Mouse (Mus musculus): ENCODE measurements at regions not wholly inside any gene's neighbourhood (a gene's known extent, or its start where the extent isn't known, plus 50 kb on each side); places are given as distances from the start of the nearest gene placed in this dataset.
"Not testable (repeated sequence)": the region's sequence is repeated elsewhere in the genome, so short reads cannot be mapped to it uniquely, and the experiment has no call there.

- H3K36me3 ChIP-seq (ENCODE audit: control insufficient read depth, insufficient read depth, low read length) = no peaks in the 10 kb centered on the region
- no peak overlapping the region for H3K9ac ChIP-seq (ENCODE audit: low read length)
- 53% methylated on average over 5 of the region's 5 CpGs for WGBS
- H3K4me2 ChIP-seq (ENCODE audit: low read depth, low read length, severe bottlenecking) = no peak overlapping the region
- H3K9me3 ChIP-seq (ENCODE audit: control insufficient read depth, low read length) = no peaks in the 10 kb centered on the region
- DNase-seq (ENCODE audit: low spot score) = no peak
- no peaks in the 10 kb centered on the region for H3K27me3 ChIP-seq (ENCODE audit: control insufficient read depth, insufficient read depth, low read length)
- H3K4me1 ChIP-seq (replicated peaks; ENCODE audit: control insufficient read depth, insufficient read depth, low read length) = no peaks in the 10 kb centered on the region
- no peak overlapping the region for H3K4me3 ChIP-seq (ENCODE audit: low read depth, low read length)
- no peak for ATAC-seq (replicated peaks; ENCODE audit: low FRiP score)
- no peak overlapping the region for H3K27ac ChIP-seq (ENCODE audit: low read depth, low read length)
Measured at GRCm38 (mm10) chr2:72648294-72648693, 172.3 kb downstream of the Cdca7 start.

GRCm38 (mm10) chr2:72655864-72656263 is 179.9 kb downstream of the Cdca7 start:
- ATAC-seq (replicated peaks; ENCODE audit: low FRiP score) = no peak
- no peaks in the 10 kb centered on the region for H3K27me3 ChIP-seq (ENCODE audit: control insufficient read depth, insufficient read depth, low read length)
- H3K4me2 ChIP-seq (ENCODE audit: low read depth, low read length, severe bottlenecking) = no peak overlapping the region
- H3K9ac ChIP-seq (ENCODE audit: low read length) = no peak overlapping the region
- no peak overlapping the region for H3K4me3 ChIP-seq (ENCODE audit: low read depth, low read length)
- H3K9me3 ChIP-seq (ENCODE audit: control insufficient read depth, low read length) = no peaks in the 10 kb centered on the region
- H3K27ac ChIP-seq (ENCODE audit: low read depth, low read length) = no peak overlapping the region
- H3K36me3 ChIP-seq (ENCODE audit: control insufficient read depth, insufficient read depth, low read length) = no peaks in the 10 kb centered on the region
- H3K4me1 ChIP-seq (replicated peaks; ENCODE audit: control insufficient read depth, insufficient read depth, low read length) = no peaks in the 10 kb centered on the region
- 74% methylated on average over 9 of the region's 9 CpGs for WGBS
- no peak for DNase-seq (ENCODE audit: low spot score)

- H3K4me1 ChIP-seq (replicated peaks; ENCODE audit: control insufficient read depth, insufficient read depth, low read length) = no peaks in the 10 kb centered on the region
- DNase-seq (ENCODE audit: low spot score) (no peak), ATAC-seq (replicated peaks; ENCODE audit: low FRiP score) (no peak)
- H3K4me2 ChIP-seq (ENCODE audit: low read depth, low read length, severe bottlenecking) = no peak overlapping the region
- no peaks in the 10 kb centered on the region for H3K9me3 ChIP-seq (ENCODE audit: control insufficient read depth, low read length)
- WGBS = 72% methylated on average over 10 of the region's 10 CpGs
- no peak overlapping the region for H3K27ac ChIP-seq (ENCODE audit: low read depth, low read length)
- no peaks in the 10 kb centered on the region for H3K27me3 ChIP-seq (ENCODE audit: control insufficient read depth, insufficient read depth, low read length)
- no peaks in the 10 kb centered on the region for H3K36me3 ChIP-seq (ENCODE audit: control insufficient read depth, insufficient read depth, low read length)
- no peak overlapping the region for H3K4me3 ChIP-seq (ENCODE audit: low read depth, low read length)
- H3K9ac ChIP-seq (ENCODE audit: low read length) = no peak overlapping the region
Measured at GRCm38 (mm10) chr2:72657101-72657920, 181.4 kb downstream of the Cdca7 start.

GRCm38 (mm10) chr2:72662396-72662795 is 186.4 kb downstream of the Cdca7 start:
- Histone ChIP-seq H3K9me3 (ENCODE audit: control insufficient read depth, low read length) (no peaks in the 10 kb centered on the region), H3K4me1 (replicated peaks; ENCODE audit: control insufficient read depth, insufficient read depth, low read length) (no peaks in the 10 kb centered on the region), H3K36me3 (ENCODE audit: control insufficient read depth, insufficient read depth, low read length) (no peaks in the 10 kb centered on the region), H3K4me3 (ENCODE audit: low read depth, low read length) (no peak overlapping the region), H3K27ac (ENCODE audit: low read depth, low read length) (no peak overlapping the region), H3K4me2 (ENCODE audit: low read depth, low read length, severe bottlenecking) (no peak overlapping the region), H3K9ac (ENCODE audit: low read length) (no peak overlapping the region), H3K27me3 (ENCODE audit: control insufficient read depth, insufficient read depth, low read length) (no peaks in the 10 kb centered on the region)
- DNase-seq (ENCODE audit: low spot score) = no peak
- no peak for ATAC-seq (replicated peaks; ENCODE audit: low FRiP score)
- WGBS = 90% methylated on average over 7 of the region's 7 CpGs

GRCm38 (mm10) chr2:72662979-72663780 is 187.2 kb downstream of the Cdca7 start:
- Histone ChIP-seq H3K9me3 (ENCODE audit: control insufficient read depth, low read length) (no peaks in the 10 kb centered on the region), H3K36me3 (ENCODE audit: control insufficient read depth, insufficient read depth, low read length) (no peaks in the 10 kb centered on the region), H3K9ac (ENCODE audit: low read length) (no peak overlapping the region), H3K4me3 (ENCODE audit: low read depth, low read length) (no peak overlapping the region), H3K4me2 (ENCODE audit: low read depth, low read length, severe bottlenecking) (no peak overlapping the region), H3K27ac (ENCODE audit: low read depth, low read length) (no peak overlapping the region), H3K4me1 (replicated peaks; ENCODE audit: control insufficient read depth, insufficient read depth, low read length) (no peaks in the 10 kb centered on the region), H3K27me3 (ENCODE audit: control insufficient read depth, insufficient read depth, low read length) (no peaks in the 10 kb centered on the region)
- DNase-seq (ENCODE audit: low spot score) (no peak), ATAC-seq (replicated peaks; ENCODE audit: low FRiP score) (no peak)
- 76% methylated on average over 8 of the region's 8 CpGs for WGBS

- not testable (repeated sequence) for H3K9me3 ChIP-seq (ENCODE audit: control insufficient read depth, low read length); H3K9ac ChIP-seq (ENCODE audit: low read length); H3K27ac ChIP-seq (ENCODE audit: low read depth, low read length); H3K4me1 ChIP-seq (replicated peaks; ENCODE audit: control insufficient read depth, insufficient read depth, low read length); H3K4me2 ChIP-seq (ENCODE audit: low read depth, low read length, severe bottlenecking); H3K4me3 ChIP-seq (ENCODE audit: low read depth, low read length); H3K27me3 ChIP-seq (ENCODE audit: control insufficient read depth, insufficient read depth, low read length); ATAC-seq (replicated peaks; ENCODE audit: low FRiP score); H3K36me3 ChIP-seq (ENCODE audit: control insufficient read depth, insufficient read depth, low read length); DNase-seq (ENCODE audit: low spot score)
- WGBS = 96% methylated on average over 16 of the region's 16 CpGs
Measured at GRCm38 (mm10) chr2:72667396-72667795, 191.4 kb downstream of the Cdca7 start.

GRCm38 (mm10) chr2:72672908-72673901 is 197.2 kb downstream of the Cdca7 start:
- no peaks in the 10 kb centered on the region for H3K36me3 ChIP-seq (ENCODE audit: control insufficient read depth, insufficient read depth, low read length)
- 30% methylated on average over 13 of the region's 13 CpGs for WGBS
- no peak overlapping the region for H3K4me3 ChIP-seq (ENCODE audit: low read depth, low read length)
- H3K9ac ChIP-seq (ENCODE audit: low read length) = no peak overlapping the region
- no peaks in the 10 kb centered on the region for H3K27me3 ChIP-seq (ENCODE audit: control insufficient read depth, insufficient read depth, low read length)
- no peak overlapping the region for H3K27ac ChIP-seq (ENCODE audit: low read depth, low read length)
- no peaks in the 10 kb centered on the region for H3K9me3 ChIP-seq (ENCODE audit: control insufficient read depth, low read length)
- ATAC-seq (replicated peaks; ENCODE audit: low FRiP score) (no peak; the same call in 1 of the 2 replicates), DNase-seq (ENCODE audit: low spot score) (no peak)
- H3K4me1 ChIP-seq (replicated peaks; ENCODE audit: control insufficient read depth, insufficient read depth, low read length) = 0 out of 2 replicates have a peak, but pooled peaks cover 4% of the 10 kb centered on the region
- no peak overlapping the region for H3K4me2 ChIP-seq (ENCODE audit: low read depth, low read length, severe bottlenecking)

- Histone ChIP-seq H3K4me3 (ENCODE audit: low read depth, low read length) (no peak overlapping the region), H3K27me3 (ENCODE audit: control insufficient read depth, insufficient read depth, low read length) (no peaks in the 10 kb centered on the region), H3K36me3 (ENCODE audit: control insufficient read depth, insufficient read depth, low read length) (no peaks in the 10 kb centered on the region), H3K9me3 (ENCODE audit: control insufficient read depth, low read length) (no peaks in the 10 kb centered on the region), H3K4me2 (ENCODE audit: low read depth, low read length, severe bottlenecking) (no peak overlapping the region), H3K4me1 (replicated peaks; ENCODE audit: control insufficient read depth, insufficient read depth, low read length) (0 out of 2 replicates have a peak, but pooled peaks cover 4% of the 10 kb centered on the region), H3K27ac (ENCODE audit: low read depth, low read length) (no peak overlapping the region), H3K9ac (ENCODE audit: low read length) (no peak overlapping the region)
- WGBS = 11% methylated on average over 4 of the region's 4 CpGs
- ATAC-seq (replicated peaks; ENCODE audit: low FRiP score) = no peak
- no peak for DNase-seq (ENCODE audit: low spot score)
Measured at GRCm38 (mm10) chr2:72674229-72674628, 198.3 kb downstream of the Cdca7 start.

All from forebrain, embryonic 11.5 days (tissue).